Mouse (Mus musculus) limb, embryonic 15.5 days (tissue): ENCODE data around the gene Mpzl2. TPM values are rescaled to one million over a fixed set of nuclear protein-coding genes. Genes with fewer than 3 reads are reported as not detected.
A peak's percentile ranks its signal among the peaks of the same experiment; 100 is the strongest.
"Not testable (repeated sequence)": the region's sequence is repeated elsewhere in the genome, so short reads cannot be mapped to it uniquely, and the experiment has no call there.

Experiments used
- ATAC-seq: fragments of 200-750 bp; cut with Nextera tagmentation; 2 replicates; pipeline ENCODE4 v1.8.0; 2017; ENCODE audit warnings: low read depth, moderate TSS enrichment; ENCODE audit not compliant: insufficient number of reproducible peaks, low FRiP score, low TSS enrichment
- H3K27ac ChIP-seq: fragments of 300-500 bp; sonication (generic); 2 replicates; pipeline ENCODE4 v1.5.1; 2015; ENCODE audit warnings: moderate library complexity, mild to moderate bottlenecking, inconsistent platforms
- H3K27me3 ChIP-seq: fragments of 300-500 bp; sonication (generic); 2 replicates; pipeline ENCODE4 v1.6.1; 2015; ENCODE audit warnings: inconsistent platforms
- H3K36me3 ChIP-seq: fragments of 300-500 bp; sonication (generic); 2 replicates; pipeline ENCODE4 v1.6.1; 2015; ENCODE audit warnings: inconsistent platforms
- H3K4me1 ChIP-seq: fragments of 300-500 bp; sonication (generic); 2 replicates; pipeline ENCODE4 v1.6.1; 2015; ENCODE audit warnings: inconsistent platforms
- H3K4me2 ChIP-seq: fragments of 300-500 bp; sonication (generic); 2 replicates; pipeline ENCODE4 v1.6.1; 2015; ENCODE audit warnings: mild to moderate bottlenecking, inconsistent platforms
- H3K4me3 ChIP-seq: fragments of 300-500 bp; sonication (generic); 2 replicates; pipeline ENCODE4 v1.5.1; 2015; ENCODE audit warnings: mild to moderate bottlenecking, inconsistent platforms
- H3K9ac ChIP-seq: fragments of 300-500 bp; sonication (generic); 2 replicates; pipeline ENCODE4 v1.6.1; 2015; ENCODE audit warnings: inconsistent platforms
- H3K9me3 ChIP-seq: fragments of 300-500 bp; sonication (generic); 2 replicates; pipeline ENCODE4 v1.6.1; 2016; ENCODE audit warnings: inconsistent platforms
- WGBS: fragments of 180-500 bp; shearing (Covaris S2); methylation state at CpG from one replicate; pipeline ENCODE4 v1.1.7; 2015; 5-methylcytosine and 5-hydroxymethylcytosine counted together
- polyA plus RNA-seq: library from polyadenylated mRNA; unstranded; fragments of >200 nt; fragmentation: Nextera tagmentation; extraction: Ambion mirVana; gene quantifications from 2 replicates; pipeline ENCODE4 v1.2.1, GENCODE M21; 2015

The Mpzl2 gene
- polyA plus RNA-seq, 1 experiment from 2014 or later, result 46.0 TPM

GRCm38 (mm10) chr9:45034526-45034925 lies 5.1 kb upstream of the Mpzl2 start:
- Histone ChIP-seq H3K36me3 (no peaks in the 10 kb centered on the region), H3K27me3 (no peaks in the 10 kb centered on the region), H3K4me2 (no peak overlapping the region), H3K9ac (no peak overlapping the region), H3K27ac (no peak overlapping the region), H3K4me1 (no peaks in the 10 kb centered on the region), H3K4me3 (no peak overlapping the region), H3K9me3 (no peaks in the 10 kb centered on the region)
- 80% methylated on average over 3 of the region's 3 CpGs for WGBS
- ATAC-seq, result no peak

- H3K36me3 ChIP-seq, H3K9ac ChIP-seq, H3K4me2 ChIP-seq, H3K9me3 ChIP-seq, ATAC-seq, H3K4me3 ChIP-seq, H3K27me3 ChIP-seq, H3K27ac ChIP-seq: not testable (repeated sequence)
- peaks cover 19% of the 10 kb centered on the region for H3K4me1 ChIP-seq
- 81% methylated on average over 1 of the region's 1 CpGs for WGBS
Observed at GRCm38 (mm10) chr9:45037803-45038202, 1.8 kb upstream of the Mpzl2 start.

GRCm38 (mm10) chr9:45040066-45040845 lies 657 bp downstream of the Mpzl2 start:
- WGBS, result 14% methylated on average over 14 of the region's 14 CpGs
- Histone ChIP-seq H3K9me3 (no peaks in the 10 kb centered on the region), H3K36me3 (no peaks in the 10 kb centered on the region), H3K4me2 (peak overlapping the region; percentile 24; the same call in 1 of the 2 replicates), H3K27me3 (peaks cover 10% of the 10 kb centered on the region; the same call in 1 of the 2 replicates), H3K27ac (no peak overlapping the region), H3K9ac (peak overlapping the region; percentile 31; the same call in 1 of the 2 replicates), H3K4me3 (no peak overlapping the region), H3K4me1 (peaks cover 29% of the 10 kb centered on the region)
- no peak for ATAC-seq

GRCm38 (mm10) chr9:45041131-45041838 lies 1.7 kb downstream of the Mpzl2 start:
- ATAC-seq, result no peak
- no peaks in the 10 kb centered on the region for H3K9me3 ChIP-seq
- no peaks in the 10 kb centered on the region for H3K36me3 ChIP-seq
- H3K27me3 ChIP-seq, result peaks cover 10% of the 10 kb centered on the region; the same call in 1 of the 2 replicates
- H3K4me3 ChIP-seq, result no peak overlapping the region
- WGBS, result 31% methylated on average over 17 of the region's 17 CpGs
- H3K27ac ChIP-seq, result no peak overlapping the region; the same call in 1 of the 2 replicates
- H3K4me1 ChIP-seq, result peaks cover 29% of the 10 kb centered on the region
- H3K9ac ChIP-seq, result no peak overlapping the region
- H3K4me2 ChIP-seq, result peak overlapping the region; percentile 3

GRCm38 (mm10) chr9:45042056-45042720 lies 2.6 kb downstream of the Mpzl2 start:
- peak overlapping the region; percentile 60 for H3K4me2 ChIP-seq
- 4% methylated on average over 20 of the region's 20 CpGs for WGBS
- H3K4me3 ChIP-seq, result peak overlapping the region; percentile 45
- H3K27me3 ChIP-seq, result peaks cover 10% of the 10 kb centered on the region; the same call in 1 of the 2 replicates
- H3K36me3 ChIP-seq, result no peaks in the 10 kb centered on the region
- peak overlapping the region; percentile 79 for H3K27ac ChIP-seq
- H3K9ac ChIP-seq, result peak overlapping the region; percentile 33; the same call in 1 of the 2 replicates
- H3K4me1 ChIP-seq, result peaks cover 29% of the 10 kb centered on the region
- ATAC-seq, result peak; percentile 72; the same call in 1 of the 2 replicates
- no peaks in the 10 kb centered on the region for H3K9me3 ChIP-seq

GRCm38 (mm10) chr9:45042947-45043346 lies 3.3 kb downstream of the Mpzl2 start:
- H3K4me2 ChIP-seq, result peak overlapping the region; percentile 60
- ATAC-seq, result no peak
- under 1% methylated on average over 10 of the region's 10 CpGs for WGBS
- H3K27ac ChIP-seq, result peak overlapping the region; percentile 79
- H3K9ac ChIP-seq, result peak overlapping the region; percentile 33
- peaks cover 29% of the 10 kb centered on the region for H3K4me1 ChIP-seq
- H3K9me3 ChIP-seq, result no peaks in the 10 kb centered on the region
- no peaks in the 10 kb centered on the region for H3K36me3 ChIP-seq
- H3K27me3 ChIP-seq, result peaks cover 10% of the 10 kb centered on the region; the same call in 1 of the 2 replicates
- peak overlapping the region; percentile 45 for H3K4me3 ChIP-seq

- Histone ChIP-seq H3K27me3 (peaks cover 4% of the 10 kb centered on the region; the same call in 1 of the 2 replicates), H3K9ac (no peak overlapping the region), H3K4me3 (no peak overlapping the region), H3K9me3 (no peaks in the 10 kb centered on the region), H3K36me3 (no peaks in the 10 kb centered on the region), H3K27ac (no peak overlapping the region), H3K4me2 (no peak overlapping the region), H3K4me1 (peaks cover 17% of the 10 kb centered on the region)
- ATAC-seq, result no peak
- WGBS, result 86% methylated on average over 16 of the region's 16 CpGs
Observed at GRCm38 (mm10) chr9:45046973-45047372, 7.4 kb downstream of the Mpzl2 start.

GRCm38 (mm10) chr9:45048511-45048910 lies 8.9 kb downstream of the Mpzl2 start:
- H3K9ac ChIP-seq, result no peak overlapping the region
- no peak overlapping the region for H3K4me2 ChIP-seq
- H3K4me3 ChIP-seq, result no peak overlapping the region
- H3K36me3 ChIP-seq, result no peaks in the 10 kb centered on the region
- no peak overlapping the region for H3K27ac ChIP-seq
- H3K4me1 ChIP-seq, result peaks cover 3% of the 10 kb centered on the region
- ATAC-seq, result no peak
- WGBS, result 31% methylated on average over 4 of the region's 4 CpGs
- peaks cover 4% of the 10 kb centered on the region; the same call in 1 of the 2 replicates for H3K27me3 ChIP-seq
- H3K9me3 ChIP-seq, result no peaks in the 10 kb centered on the region

GRCm38 (mm10) chr9:45049731-45050130 lies 10.1 kb downstream of the Mpzl2 start:
- Histone ChIP-seq H3K4me1 (no peaks in the 10 kb centered on the region), H3K9ac (no peak overlapping the region), H3K27ac (no peak overlapping the region), H3K36me3 (no peaks in the 10 kb centered on the region), H3K4me2 (no peak overlapping the region), H3K9me3 (no peaks in the 10 kb centered on the region), H3K4me3 (no peak overlapping the region), H3K27me3 (no peaks in the 10 kb centered on the region)
- WGBS, result 87% methylated on average over 1 of the region's 1 CpGs
- no peak for ATAC-seq

GRCm38 (mm10) chr9:45050301-45050700 lies 10.7 kb downstream of the Mpzl2 start:
- no peak for ATAC-seq
- Histone ChIP-seq H3K9ac (no peak overlapping the region), H3K27ac (no peak overlapping the region), H3K4me1 (no peaks in the 10 kb centered on the region), H3K4me3 (no peak overlapping the region), H3K4me2 (no peak overlapping the region), H3K36me3 (no peaks in the 10 kb centered on the region), H3K27me3 (no peaks in the 10 kb centered on the region), H3K9me3 (no peaks in the 10 kb centered on the region)
- WGBS, result 87% methylated on average over 2 of the region's 2 CpGs

- H3K9me3 ChIP-seq, result no peaks in the 10 kb centered on the region
- H3K36me3 ChIP-seq, result no peaks in the 10 kb centered on the region
- peak within 1 kb of the TSS; percentile 69 for H3K4me2 ChIP-seq
- peak within 1 kb of the TSS; percentile 47 for H3K9ac ChIP-seq
- H3K27ac ChIP-seq, result peak within 1 kb of the TSS; percentile 98
- peak; percentile 90 for ATAC-seq
- WGBS, result 0% methylated on average over 31 of the region's 33 CpGs
- no peaks in the 10 kb centered on the region; the same call in 1 of the 2 replicates for H3K27me3 ChIP-seq
- no peaks in the 10 kb centered on the region for H3K4me1 ChIP-seq
- H3K4me3 ChIP-seq, result peak within 1 kb of the TSS; percentile 73
Observed at GRCm38 (mm10) chr9:45055082-45055713, 15.6 kb downstream of the Mpzl2 start, which contains the start of gene Mpzl3. Gene Mpzl3, plus strand, starts transcription at chr9:45055186.
